Mouse (Mus musculus) yolk sac, embryonic 10.5 days (tissue): ENCODE measurements at regions not wholly inside any gene's neighbourhood (a gene's known extent, or its start where the extent isn't known, plus 50 kb on each side); places are given as distances from the start of the nearest gene placed in this dataset.
"Not testable (repeated sequence)": the region's sequence is repeated elsewhere in the genome, so short reads cannot be mapped to it uniquely, and the experiment has no call there.

ENCODE experiments used
- DNase-seq: peaks from one replicate; pipeline ENCODE4 v3.0.0-alpha.2; 2017; ENCODE audit warnings: low spot score

DNA sequence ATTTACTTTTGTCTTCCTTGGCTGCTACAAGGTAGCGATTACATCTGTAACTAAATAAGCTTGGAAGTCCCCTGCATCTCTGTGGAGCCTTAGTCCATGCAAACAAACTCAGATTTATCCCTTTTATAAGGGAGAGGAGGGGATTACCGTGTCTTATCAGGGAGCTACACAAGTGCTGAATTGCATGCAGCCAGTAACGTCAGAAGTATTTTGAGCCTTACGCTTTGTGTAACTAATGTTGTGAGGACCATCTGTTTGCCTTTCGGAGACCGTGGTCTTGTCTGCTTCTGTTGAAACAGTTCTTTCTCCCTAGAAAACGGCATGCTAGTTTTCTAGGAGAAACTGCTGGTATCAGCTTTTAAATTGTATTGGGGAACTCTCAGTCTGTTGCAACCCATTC lies 58.0 kb upstream of the Dmrta1 start:
- no peak for DNase-seq

DNA sequence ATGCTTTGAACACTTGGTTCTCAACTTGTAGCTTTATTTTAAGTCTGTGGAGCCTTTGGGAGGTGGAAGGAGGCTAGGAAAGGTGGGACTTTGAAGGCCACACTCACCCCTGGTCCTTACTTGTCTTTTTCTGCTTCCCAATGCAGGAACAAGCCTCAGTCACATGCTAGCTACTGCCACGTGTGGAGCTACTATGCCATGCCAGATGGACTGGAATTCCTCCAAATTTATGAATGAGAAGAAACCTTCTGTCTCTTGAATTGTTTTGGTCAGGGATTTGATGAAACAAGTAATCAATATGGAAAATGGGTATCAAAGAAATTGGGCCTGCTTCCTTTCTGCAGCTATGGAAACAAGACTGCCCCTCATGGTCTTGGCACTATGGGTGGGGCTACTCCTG lies 74.5 kb upstream of the Dmrta1 start:
- DNase-seq = no peak

GRCm38 (mm10) chr4:89575529-89575928 lies 103.7 kb upstream of the Dmrta1 start:
- DNase-seq = no peak

DNA sequence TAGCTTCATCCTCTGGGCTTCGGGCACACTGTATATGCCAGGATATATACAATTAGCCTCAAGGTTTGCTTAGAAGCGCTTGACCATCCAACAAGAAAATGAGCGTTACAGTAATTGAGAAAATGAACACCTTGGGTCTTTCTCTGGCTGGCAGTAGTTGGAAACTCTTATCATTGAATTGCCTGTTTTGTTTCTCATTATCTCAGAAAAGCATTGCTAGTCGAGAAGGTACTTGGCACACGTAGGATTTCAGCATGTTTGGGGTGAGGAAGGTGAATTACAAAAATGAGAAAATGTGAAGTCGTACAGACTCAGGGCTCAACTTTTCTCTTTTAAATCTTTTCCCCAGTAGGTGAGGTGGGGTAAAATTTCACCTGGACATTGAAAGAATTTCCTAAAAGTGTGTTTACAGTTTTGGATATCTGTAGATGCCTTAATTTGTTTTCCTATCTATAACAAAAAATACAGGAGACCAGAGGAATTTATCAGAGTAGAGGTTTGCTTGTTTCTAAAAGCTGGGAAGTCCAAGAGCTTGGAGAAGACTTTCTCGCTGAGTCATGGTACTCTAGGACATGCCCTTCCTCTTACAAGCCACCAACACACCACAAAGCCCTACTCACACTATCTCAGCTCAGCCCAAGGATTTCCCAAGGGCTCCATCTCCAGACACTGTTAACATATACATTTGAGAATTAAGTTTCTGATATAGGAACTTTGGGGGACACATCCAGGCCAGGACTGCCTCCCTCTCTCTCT lies 124.3 kb upstream of the Dmrta1 start:
- no peak for DNase-seq

GRCm38 (mm10) chr4:89552556-89552955 lies 126.7 kb upstream of the Dmrta1 start:
- no peak for DNase-seq

DNA sequence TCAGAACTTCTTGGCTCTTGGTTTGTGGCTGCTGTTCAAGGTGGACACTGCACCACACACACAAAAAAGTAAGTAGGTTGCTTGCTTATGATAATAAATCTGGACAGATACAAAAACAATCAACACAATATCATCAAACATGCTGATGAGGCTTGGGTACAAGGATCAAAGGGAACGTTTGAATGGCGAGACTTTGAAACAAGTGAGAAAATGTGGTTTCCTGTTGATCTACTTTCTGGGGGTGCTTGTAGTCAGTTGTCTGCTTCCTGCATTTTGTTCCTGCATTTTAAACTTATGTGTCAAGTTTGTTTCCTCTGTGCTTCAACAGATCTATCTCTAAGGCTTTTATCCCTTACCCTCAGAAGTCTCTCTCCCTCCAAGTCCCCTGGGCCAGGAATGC lies 128.7 kb upstream of the Dmrta1 start:
- DNase-seq = no peak

- no peak for DNase-seq
Observed at GRCm38 (mm10) chr4:89532462-89532861, 146.8 kb upstream of the Dmrta1 start.

- DNase-seq = no peak
Observed at GRCm38 (mm10) chr4:89530050-89530911, 149.0 kb upstream of the Dmrta1 start.

DNA sequence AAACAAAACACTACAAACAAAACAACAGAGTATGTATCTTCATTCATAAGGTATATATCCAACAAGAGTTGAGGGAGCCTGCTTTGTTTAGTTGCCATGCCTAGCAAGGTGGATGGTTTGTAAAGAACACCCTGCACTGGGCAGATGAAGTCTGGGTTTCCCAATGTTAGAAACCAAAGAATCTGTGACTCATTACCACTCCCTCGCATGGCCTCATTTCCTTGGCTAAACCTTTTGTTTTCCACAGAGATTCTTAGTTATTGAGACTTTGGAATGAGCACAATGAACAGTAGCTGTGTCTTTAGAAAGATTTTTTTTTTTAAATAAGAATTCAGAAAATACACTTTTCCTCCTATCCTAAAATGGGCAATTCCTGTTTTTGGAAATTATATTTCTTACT lies 151.3 kb upstream of the Dmrta1 start:
- DNase-seq = no peak

DNA sequence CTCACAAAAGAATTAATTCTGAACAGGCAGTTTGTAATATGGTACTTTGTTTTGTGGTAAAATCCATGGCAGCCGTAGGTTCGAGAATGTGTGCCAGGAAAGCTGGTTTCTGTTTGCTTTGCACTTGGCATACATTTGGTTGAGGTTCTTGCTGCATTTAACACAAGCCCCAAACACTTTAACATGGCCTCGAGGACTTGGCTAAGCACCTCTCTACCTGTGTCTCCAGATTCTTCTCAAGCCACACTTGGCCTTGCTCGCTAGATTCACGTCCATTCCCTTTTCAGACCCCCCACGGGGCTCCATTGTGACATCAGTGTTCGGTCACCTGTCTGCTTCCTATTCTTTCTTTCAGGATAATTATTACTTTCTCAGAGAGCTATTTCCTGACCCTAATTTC lies 151.9 kb upstream of the Dmrta1 start:
- no peak for DNase-seq

DNA sequence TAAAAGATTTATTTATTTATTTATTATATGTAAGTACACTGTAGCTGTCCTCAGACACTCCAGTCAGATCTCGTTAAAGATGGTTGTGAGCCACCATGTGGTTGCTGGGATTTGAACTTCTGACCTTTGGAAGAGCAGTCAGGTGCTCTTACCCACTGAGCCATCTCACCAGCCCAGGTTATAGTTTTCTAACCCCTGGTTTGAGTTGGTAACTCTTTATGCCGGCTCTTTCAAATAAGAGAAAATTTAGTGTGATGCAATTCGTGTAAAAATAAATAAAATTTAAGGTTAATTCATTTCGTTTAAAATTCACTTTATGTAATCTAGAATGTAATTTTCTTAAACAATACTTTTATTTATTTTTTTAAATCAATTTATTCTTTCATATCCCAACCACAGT lies 153.7 kb upstream of the Dmrta1 start:
- DNase-seq = not testable (repeated sequence)

DNA sequence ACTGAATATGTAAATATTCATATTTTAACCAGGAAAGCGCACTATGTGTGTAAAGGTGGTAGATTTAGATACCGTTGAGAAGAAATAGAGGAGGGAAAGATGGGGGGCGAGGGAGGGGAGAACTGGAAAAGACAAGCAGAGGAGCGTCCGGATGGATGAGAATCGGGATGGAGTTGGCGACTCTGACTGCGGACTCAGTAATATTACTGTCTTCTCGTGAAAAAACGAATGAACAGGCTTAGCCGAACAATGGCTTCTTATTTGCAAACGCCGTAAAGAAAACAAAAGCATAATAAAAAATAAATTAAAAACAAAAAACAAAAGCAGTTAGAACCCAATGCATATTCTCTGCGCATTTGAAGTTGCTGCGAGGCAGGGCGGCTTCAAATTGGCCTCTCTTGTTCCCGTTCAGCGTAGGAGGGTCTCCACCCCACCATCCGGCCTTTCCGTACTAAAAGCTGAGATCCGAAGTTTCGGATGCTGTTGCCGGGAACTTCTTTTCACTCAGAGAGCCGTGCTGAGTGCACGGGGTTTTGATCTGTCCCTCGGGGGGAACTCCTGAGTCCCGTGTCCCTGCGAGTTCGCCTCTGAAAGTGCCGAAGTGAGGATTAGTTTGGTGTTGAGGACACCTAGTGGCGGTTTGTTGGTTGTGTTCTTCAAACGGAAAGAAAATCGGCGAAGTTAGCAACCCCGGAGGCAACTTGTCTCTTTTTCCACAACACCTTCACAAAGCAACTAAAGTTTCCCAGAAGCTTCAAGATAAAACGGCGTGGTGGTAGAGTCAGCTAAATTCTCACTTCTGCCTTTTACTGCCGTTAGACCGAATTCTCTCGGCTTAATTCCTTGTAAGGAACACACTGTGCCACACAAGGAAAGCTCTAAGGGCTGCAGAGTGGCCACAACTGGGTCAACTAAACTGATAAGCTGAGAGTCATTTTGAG lies 154.7 kb upstream of the Dmrta1 start:
- peak; percentile 70 for DNase-seq

GRCm38 (mm10) chr4:89523423-89524259 lies 155.6 kb upstream of the Dmrta1 start:
- peak; percentile 19 for DNase-seq

- DNase-seq = no peak
Observed at GRCm38 (mm10) chr4:89518027-89518426, 161.2 kb upstream of the Dmrta1 start.

DNA sequence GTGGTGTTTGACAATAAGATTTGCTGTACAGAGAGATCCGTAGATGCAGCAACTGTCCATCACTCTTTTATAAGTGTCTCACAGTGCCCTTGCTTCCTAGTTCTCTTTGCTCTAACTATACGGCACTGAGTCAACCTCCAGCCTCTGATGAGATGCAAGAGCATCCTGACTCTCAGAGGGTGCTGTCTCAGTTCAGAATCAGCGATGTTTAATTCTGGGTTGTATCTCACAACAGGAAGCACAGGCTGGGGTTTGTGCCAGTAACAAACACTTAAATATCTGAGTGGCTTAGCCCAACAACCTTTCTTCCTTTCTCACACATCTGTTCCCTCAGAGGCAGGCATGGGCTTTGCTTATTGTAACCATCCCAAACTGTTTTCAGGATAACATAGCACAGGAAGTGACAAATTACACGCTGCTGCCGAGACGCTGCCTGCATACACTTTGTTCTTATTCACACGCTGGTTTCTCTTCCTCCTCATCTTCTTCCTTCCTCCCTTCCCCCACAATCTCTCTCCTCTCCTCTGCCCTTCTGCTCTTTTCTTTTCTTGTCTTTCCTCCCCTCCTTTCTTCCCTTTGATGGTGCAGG lies 163.3 kb upstream of the Dmrta1 start:
- DNase-seq = no peak

DNA sequence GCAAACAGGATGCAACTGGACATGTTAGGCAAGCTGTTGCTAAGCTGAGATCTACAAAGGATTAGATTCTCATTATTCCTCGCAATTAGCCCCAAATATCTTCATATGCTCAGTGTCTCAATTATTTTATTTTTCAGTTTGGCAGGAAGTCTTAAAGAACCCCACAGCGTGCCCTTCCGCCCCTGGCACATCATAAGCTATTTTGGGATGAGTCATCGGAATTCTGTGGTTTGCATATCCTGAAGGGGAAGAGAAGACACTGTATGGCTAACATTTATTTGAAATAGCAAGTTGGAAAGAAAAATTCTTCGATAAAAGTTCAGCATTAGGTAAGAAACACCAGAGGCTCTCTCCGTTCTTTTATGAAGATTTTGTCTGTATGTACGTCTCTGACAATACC lies 164.3 kb upstream of the Dmrta1 start:
- no peak for DNase-seq

- no peak for DNase-seq
Observed at GRCm38 (mm10) chr4:89510593-89510992, 168.6 kb upstream of the Dmrta1 start.

- DNase-seq = no peak
Observed at GRCm38 (mm10) chr4:89509655-89510391, 169.4 kb upstream of the Dmrta1 start.

GRCm38 (mm10) chr4:89508103-89508763 lies 171.0 kb upstream of the Dmrta1 start:
- peak; percentile 45 for DNase-seq

DNA sequence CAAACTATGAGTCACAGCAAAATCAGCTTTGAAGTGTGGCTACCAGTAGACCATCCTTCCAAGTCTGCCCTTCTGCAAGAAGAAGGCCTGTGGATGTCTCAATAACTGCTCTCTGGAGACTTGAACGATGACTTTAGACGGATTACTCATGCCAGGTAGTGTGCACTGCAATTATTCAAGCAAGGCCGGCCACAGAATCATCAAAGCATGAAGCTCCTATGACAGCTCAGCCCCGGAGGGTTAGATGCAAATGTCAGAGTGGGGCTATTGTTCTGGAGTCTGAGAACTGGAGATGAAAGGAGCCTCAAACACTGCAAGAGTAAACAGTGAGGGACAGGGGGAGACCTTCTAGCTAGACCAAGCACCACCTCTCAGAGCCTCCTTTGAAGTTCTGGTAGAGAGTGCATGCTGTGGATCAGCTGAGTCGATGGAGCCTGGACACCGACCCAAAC lies 173.8 kb upstream of the Dmrta1 start:
- DNase-seq = no peak
